In genomic region chr13:32294416-32295195, GRCm38 (mm10) we compare ENCODE assay signal across 10 mouse cellular contexts.
"Had no signal": no experiment of that assay in that cellular context is flagged by ENCODE, and none has a peak within 500 bp of the region (broad histone marks: within the 10 kb centered on the region; RNA-seq: fewer than 3 reads in every experiment).

No protein-coding gene starts in this region.

- H3K27ac ChIP-seq: kidney, embryonic 15.5 days; limb, embryonic 15.5 days; liver, embryonic 12.5 days; macrophage; midbrain, embryonic 15.5 days; stomach, postnatal 0 days had no signal

- H3K4me1 ChIP-seq: kidney, embryonic 15.5 days; liver, embryonic 12.5 days; midbrain, embryonic 15.5 days had no signal

- H3K4me3 ChIP-seq: kidney, embryonic 15.5 days; limb, embryonic 15.5 days; liver, embryonic 12.5 days; megakaryocyte, embryonic 14.5 days; midbrain, embryonic 15.5 days had no signal

- DNase-seq: lung, embryonic 14.5 days; lung, postnatal 10 days; thymus, postnatal 4 days had no signal

- H3K36me3 ChIP-seq: kidney, embryonic 15.5 days; limb, embryonic 15.5 days; liver, embryonic 12.5 days; midbrain, embryonic 15.5 days had no signal

- H3K27me3 ChIP-seq: kidney, embryonic 15.5 days; limb, embryonic 15.5 days; liver, embryonic 12.5 days; megakaryocyte, embryonic 14.5 days; midbrain, embryonic 15.5 days had no signal

- ATAC-seq: liver, embryonic 12.5 days; midbrain, embryonic 15.5 days had no signal

- H3K4me2 ChIP-seq: kidney, embryonic 15.5 days; limb, embryonic 15.5 days; liver, embryonic 12.5 days; lung, embryonic 14.5 days; midbrain, embryonic 15.5 days had no signal

- H3K9me3 ChIP-seq: kidney, embryonic 15.5 days; limb, embryonic 15.5 days; liver, embryonic 12.5 days; midbrain, embryonic 15.5 days had no signal

- H3K9ac ChIP-seq: kidney, embryonic 15.5 days; limb, embryonic 15.5 days; liver, embryonic 12.5 days; lung, embryonic 14.5 days; midbrain, embryonic 15.5 days had no signal
